Mouse (Mus musculus) midbrain, embryonic 16.5 days (tissue): ENCODE results near the gene Alkbh5. TPM values are rescaled to one million over a fixed set of nuclear protein-coding genes. Genes with fewer than 3 reads are reported as not detected.

Experiments
- ATAC-seq: fragments of 200-750 bp; cut with Nextera tagmentation; 2 replicates; pipeline ENCODE4 v1.8.0; 2017; ENCODE audit warnings: moderate TSS enrichment
- H3K27ac ChIP-seq: fragments of 300-500 bp; sonication (generic); 2 replicates; pipeline ENCODE4 v1.5.1; 2014; ENCODE audit warnings: mild to moderate bottlenecking, low read length, mixed read lengths
- H3K27me3 ChIP-seq: fragments of 300-500 bp; sonication (generic); 2 replicates; pipeline ENCODE4 v1.6.1; 2014; ENCODE audit warnings: low read depth, low read length, mixed read lengths; ENCODE audit not compliant: control insufficient read depth, insufficient read depth
- H3K36me3 ChIP-seq: fragments of 300-500 bp; sonication (generic); 2 replicates; pipeline ENCODE4 v1.6.1; 2014; ENCODE audit warnings: mild to moderate bottlenecking, low read length, moderate library complexity, mixed read lengths; ENCODE audit not compliant: control insufficient read depth, insufficient read depth
- H3K4me1 ChIP-seq: fragments of 300-500 bp; sonication (generic); 2 replicates; pipeline ENCODE4 v1.6.1; 2014; ENCODE audit warnings: mild to moderate bottlenecking, low read length, mixed read lengths; ENCODE audit not compliant: control insufficient read depth, insufficient read depth
- H3K4me2 ChIP-seq: fragments of 300-500 bp; sonication (generic); 2 replicates; pipeline ENCODE4 v1.6.1; 2014; ENCODE audit warnings: mild to moderate bottlenecking, low read length, mixed read lengths
- H3K4me3 ChIP-seq: fragments of 300-500 bp; sonication (generic); 2 replicates; pipeline ENCODE4 v1.5.1; 2014; ENCODE audit warnings: low read depth, mild to moderate bottlenecking, low read length, moderate library complexity, mixed read lengths
- H3K9ac ChIP-seq: fragments of 300-500 bp; sonication (generic); 2 replicates; pipeline ENCODE4 v1.6.1; 2014; ENCODE audit warnings: low read depth, low read length, mixed read lengths
- H3K9me3 ChIP-seq: fragments of 300-500 bp; sonication (generic); replicated peaks from 2 replicates; pipeline ENCODE4 v1.6.1; 2014; ENCODE audit warnings: mild to moderate bottlenecking, low read length, mixed read lengths; ENCODE audit not compliant: control insufficient read depth, poor library complexity, severe bottlenecking
- WGBS: fragments of 180-500 bp; shearing (Covaris S2); extraction: QIAGEN DNeasy Blood & Tissue Kit; methylation state at CpG from one replicate; pipeline ENCODE4 v1.1.7; 2014; 5-methylcytosine and 5-hydroxymethylcytosine counted together
- polyA plus RNA-seq: library from polyadenylated mRNA; unstranded; fragments of >200 nt; fragmentation: Nextera tagmentation; extraction: Ambion mirVana; gene quantifications from 2 replicates; pipeline ENCODE4 v1.2.1, GENCODE M21; 2015

Alkbh5 gene
- polyA plus RNA-seq: 20.3 and 22.6 TPM in 2 replicates

- Histone ChIP-seq H3K27me3 (no peaks in the 10 kb centered on the region), H3K4me3 (peak within 1 kb of the TSS; percentile 89), H3K9me3 (no peaks in the 10 kb centered on the region), H3K4me1 (peaks cover 30% of the 10 kb centered on the region), H3K36me3 (no peaks in the 10 kb centered on the region), H3K27ac (peak within 1 kb of the TSS; percentile 99), H3K9ac (peak within 1 kb of the TSS; percentile 86), H3K4me2 (peak within 1 kb of the TSS; percentile 72)
- ATAC-seq: no peak
- WGBS: 14% methylated on average over 9 of the region's 9 CpGs
Observed at GRCm38 (mm10) chr11:60536180-60536858, at the start of gene Alkbh5. Alkbh5 (plus strand) TSS chr11:60536381.

- no peaks in the 10 kb centered on the region for H3K4me1 ChIP-seq
- no peaks in the 10 kb centered on the region for H3K36me3 ChIP-seq
- no peak overlapping the region for H3K9ac ChIP-seq
- H3K27me3 ChIP-seq: no peaks in the 10 kb centered on the region
- no peak overlapping the region for H3K4me2 ChIP-seq
- 95% methylated on average over 5 of the region's 5 CpGs for whole genome bisulfite sequencing
- H3K27ac ChIP-seq: no peak overlapping the region
- no peak overlapping the region for H3K4me3 ChIP-seq
- H3K9me3 ChIP-seq: no peaks in the 10 kb centered on the region
- ATAC-seq: no peak
Observed at GRCm38 (mm10) chr11:60492726-60493125, 43.5 kb upstream of the Alkbh5 start.

- no peak for ATAC-seq
- Histone ChIP-seq H3K36me3 (no peaks in the 10 kb centered on the region), H3K4me1 (no peaks in the 10 kb centered on the region), H3K4me3 (no peak overlapping the region), H3K4me2 (no peak overlapping the region), H3K27me3 (no peaks in the 10 kb centered on the region), H3K9ac (no peak overlapping the region), H3K27ac (no peak overlapping the region), H3K9me3 (no peaks in the 10 kb centered on the region)
- WGBS: 64% methylated on average over 2 of the region's 2 CpGs
Observed at GRCm38 (mm10) chr11:60495692-60496091, 40.5 kb upstream of the Alkbh5 start.

GRCm38 (mm10) chr11:60507281-60507680 is 28.9 kb upstream of the Alkbh5 start:
- Histone ChIP-seq H3K27ac (no peak overlapping the region), H3K4me1 (peaks cover 6% of the 10 kb centered on the region), H3K27me3 (peaks cover 22% of the 10 kb centered on the region), H3K36me3 (no peaks in the 10 kb centered on the region), H3K9me3 (no peaks in the 10 kb centered on the region), H3K4me2 (no peak overlapping the region), H3K9ac (no peak overlapping the region), H3K4me3 (no peak overlapping the region)
- WGBS: 85% methylated on average over 13 of the region's 13 CpGs
- no peak for ATAC-seq

- Histone ChIP-seq H3K4me3 (peak overlapping the region; percentile 41), H3K27ac (no peak overlapping the region), H3K36me3 (no peaks in the 10 kb centered on the region), H3K27me3 (peaks cover 22% of the 10 kb centered on the region), H3K9me3 (no peaks in the 10 kb centered on the region), H3K4me2 (peak overlapping the region; percentile 79), H3K4me1 (peaks cover 6% of the 10 kb centered on the region), H3K9ac (no peak overlapping the region; the same call in 1 of the 2 replicates)
- 2% methylated on average over 11 of the region's 11 CpGs for WGBS
- ATAC-seq: no peak
Observed at GRCm38 (mm10) chr11:60508950-60509349, 27.2 kb upstream of the Alkbh5 start.

- H3K27ac ChIP-seq: no peak overlapping the region
- peaks cover 6% of the 10 kb centered on the region for H3K4me1 ChIP-seq
- H3K9me3 ChIP-seq: no peaks in the 10 kb centered on the region
- ATAC-seq: peak; percentile 28; the same call in 1 of the 2 replicates
- H3K4me2 ChIP-seq: peak overlapping the region; percentile 79
- under 1% methylated on average over 25 of the region's 25 CpGs for WGBS
- H3K9ac ChIP-seq: peak overlapping the region; percentile 66
- H3K27me3 ChIP-seq: peaks cover 22% of the 10 kb centered on the region
- H3K36me3 ChIP-seq: no peaks in the 10 kb centered on the region
- H3K4me3 ChIP-seq: peak overlapping the region; percentile 41
Observed at GRCm38 (mm10) chr11:60509500-60509899, 26.7 kb upstream of the Alkbh5 start.

- H3K27ac ChIP-seq: no peak overlapping the region
- peaks cover 6% of the 10 kb centered on the region for H3K4me1 ChIP-seq
- no peak overlapping the region for H3K4me2 ChIP-seq
- no peak overlapping the region for H3K4me3 ChIP-seq
- H3K9me3 ChIP-seq: no peaks in the 10 kb centered on the region
- H3K27me3 ChIP-seq: peaks cover 22% of the 10 kb centered on the region
- WGBS: 100% methylated on average over 1 of the region's 1 CpGs
- no peak for ATAC-seq
- no peak overlapping the region for H3K9ac ChIP-seq
- H3K36me3 ChIP-seq: no peaks in the 10 kb centered on the region
Observed at GRCm38 (mm10) chr11:60511893-60512292, 24.3 kb upstream of the Alkbh5 start.

- Histone ChIP-seq H3K27me3 (peaks cover 22% of the 10 kb centered on the region), H3K4me3 (no peak overlapping the region), H3K4me1 (peaks cover 6% of the 10 kb centered on the region), H3K9me3 (no peaks in the 10 kb centered on the region), H3K36me3 (no peaks in the 10 kb centered on the region), H3K4me2 (no peak overlapping the region), H3K9ac (no peak overlapping the region), H3K27ac (no peak overlapping the region)
- WGBS: 73% methylated on average over 2 of the region's 2 CpGs
- ATAC-seq: no peak
Observed at GRCm38 (mm10) chr11:60512520-60512919, 23.7 kb upstream of the Alkbh5 start.

- H3K4me2 ChIP-seq: no peak overlapping the region
- WGBS: 77% methylated on average over 2 of the region's 2 CpGs
- H3K36me3 ChIP-seq: no peaks in the 10 kb centered on the region
- no peaks in the 10 kb centered on the region for H3K9me3 ChIP-seq
- H3K27ac ChIP-seq: no peak overlapping the region
- peaks cover 6% of the 10 kb centered on the region for H3K27me3 ChIP-seq
- no peaks in the 10 kb centered on the region for H3K4me1 ChIP-seq
- no peak overlapping the region for H3K9ac ChIP-seq
- H3K4me3 ChIP-seq: no peak overlapping the region
- ATAC-seq: no peak
Observed at GRCm38 (mm10) chr11:60514941-60515340, 21.2 kb upstream of the Alkbh5 start.
